Mouse (Mus musculus) lung, adult 18-20 months (tissue): ENCODE results near the gene March9.
"Not testable (repeated sequence)": the region's sequence is repeated elsewhere in the genome, so short reads cannot be mapped to it uniquely, and the experiment has no call there.

ENCODE experiments used
- DNase-seq, 2 experiments: peaks; one replicate each; pipeline ENCODE4 v3.0.0; 2022; ENCODE audit warnings: mixed read lengths in 2 of 2

The March9 gene

DNA sequence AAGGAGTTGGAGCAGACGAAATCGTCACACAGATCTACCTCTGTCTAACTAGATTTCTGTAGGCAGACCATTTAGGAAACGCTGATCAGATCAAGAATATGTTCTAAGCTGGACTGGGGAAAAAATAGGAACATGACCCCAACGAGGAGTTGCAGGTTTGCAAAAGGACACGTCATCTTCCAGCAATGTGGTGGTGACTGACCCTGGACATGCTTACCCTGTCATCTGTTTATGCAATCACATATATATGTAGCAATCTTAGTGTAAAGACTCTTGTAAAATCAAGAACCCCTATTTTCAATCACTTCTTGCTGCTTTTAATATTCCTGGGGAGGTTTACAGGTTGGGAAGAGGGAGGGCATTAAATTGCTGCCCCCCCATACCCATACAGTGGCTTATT, 2.5 kb upstream of the March9 start:
- no peak for DNase-seq

DNA sequence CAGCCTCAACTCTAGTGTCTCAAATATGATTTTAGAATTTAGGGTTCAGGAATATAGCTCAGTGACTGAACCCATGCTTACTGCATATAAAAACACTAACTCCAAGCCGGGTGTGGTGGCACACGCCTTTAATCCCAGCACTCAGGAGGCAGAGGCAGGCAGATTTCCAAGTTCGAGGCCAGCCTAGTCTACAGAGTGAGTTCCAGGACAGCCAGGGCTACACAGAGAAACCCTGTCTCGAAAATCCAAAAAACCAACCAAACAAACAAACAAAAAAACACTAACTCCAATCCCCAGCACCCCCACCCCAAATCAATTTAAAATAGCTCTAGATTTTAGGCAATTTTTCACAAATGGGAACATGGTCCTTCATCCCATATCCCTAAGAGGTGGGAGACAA, 2.1 kb upstream of the March9 start:
- DNase-seq, result not testable (repeated sequence)

DNA sequence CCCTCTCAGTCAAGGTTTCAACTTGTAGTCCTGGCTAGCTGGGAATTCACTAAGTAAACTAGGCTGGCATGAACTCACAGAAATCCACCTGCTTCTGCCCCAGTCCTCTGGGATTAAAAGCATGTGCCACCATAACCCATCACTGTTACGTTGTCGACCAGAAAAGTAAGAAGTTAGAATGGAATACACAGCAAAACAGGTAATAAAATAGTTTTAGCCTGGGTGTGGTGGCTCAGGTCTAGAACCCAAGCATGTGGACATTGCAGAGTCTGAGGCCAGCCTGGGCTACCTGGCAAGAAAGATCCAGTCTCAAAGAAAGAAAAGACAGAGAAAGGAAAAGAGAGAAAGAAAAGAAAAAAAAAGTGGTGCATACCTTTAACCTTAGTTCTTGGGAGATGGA, 1.5 kb upstream of the March9 start:
- DNase-seq, result no peak

DNA sequence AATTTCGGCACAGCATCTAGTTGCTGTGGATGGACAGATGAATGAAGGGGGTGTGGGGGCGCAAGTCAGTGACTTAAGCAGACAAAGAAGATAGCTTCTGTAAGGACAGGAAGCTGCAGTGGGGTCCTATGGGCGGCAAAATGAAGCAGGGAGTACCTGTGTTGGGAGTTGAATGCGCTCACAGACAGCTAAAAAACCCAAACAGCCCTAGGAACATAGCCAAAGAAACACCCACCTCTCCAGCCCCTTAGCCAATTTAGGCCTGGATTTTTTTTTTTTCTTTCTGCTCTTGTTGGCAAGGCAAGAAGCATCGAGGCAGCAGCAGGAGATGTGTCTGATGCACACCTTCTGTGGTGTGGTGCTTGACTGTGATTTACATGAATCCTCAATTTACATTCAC, 1.1 kb upstream of the March9 start:
- no peak for DNase-seq

DNA sequence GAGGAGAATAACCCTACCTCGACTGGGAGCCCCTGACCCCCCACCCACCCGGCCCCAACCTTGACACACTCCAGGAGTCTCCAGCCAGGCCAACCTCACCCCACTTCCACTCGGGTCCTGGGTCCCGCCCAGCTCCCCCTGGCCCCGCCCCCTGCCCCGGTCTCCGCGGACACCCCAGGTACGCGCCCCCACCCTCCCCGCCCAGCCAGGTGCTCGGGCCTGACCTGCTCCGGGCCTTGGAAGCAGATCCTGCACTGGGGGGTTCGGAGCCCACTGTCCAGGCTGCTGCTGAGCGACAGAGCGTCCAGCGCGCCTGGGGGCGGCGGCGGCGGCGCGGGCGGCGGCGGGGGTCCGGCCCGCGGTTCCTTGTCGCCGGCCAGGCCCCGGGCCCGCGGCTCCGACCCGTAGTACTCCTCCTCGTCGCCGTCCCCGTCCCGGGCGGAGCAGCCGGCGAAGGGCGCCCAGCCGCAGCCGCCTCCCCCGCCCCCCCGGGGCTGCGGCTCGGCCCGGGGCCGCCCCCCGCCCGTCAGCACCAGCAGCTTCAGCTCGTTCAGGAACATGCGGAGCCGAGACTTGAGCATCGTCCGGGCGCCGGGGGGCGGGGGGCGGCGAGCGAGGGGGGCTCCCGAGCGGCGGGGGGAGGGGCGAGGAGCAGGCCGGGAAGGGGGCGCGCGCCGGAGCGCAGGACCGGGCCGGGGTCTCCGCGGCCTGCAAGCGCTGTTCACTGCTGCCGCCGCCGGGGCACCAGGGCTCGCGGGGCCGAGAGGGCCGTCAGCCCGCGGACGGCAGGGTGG, 613 bp downstream of the March9 start:
- no peak for DNase-seq

DNA sequence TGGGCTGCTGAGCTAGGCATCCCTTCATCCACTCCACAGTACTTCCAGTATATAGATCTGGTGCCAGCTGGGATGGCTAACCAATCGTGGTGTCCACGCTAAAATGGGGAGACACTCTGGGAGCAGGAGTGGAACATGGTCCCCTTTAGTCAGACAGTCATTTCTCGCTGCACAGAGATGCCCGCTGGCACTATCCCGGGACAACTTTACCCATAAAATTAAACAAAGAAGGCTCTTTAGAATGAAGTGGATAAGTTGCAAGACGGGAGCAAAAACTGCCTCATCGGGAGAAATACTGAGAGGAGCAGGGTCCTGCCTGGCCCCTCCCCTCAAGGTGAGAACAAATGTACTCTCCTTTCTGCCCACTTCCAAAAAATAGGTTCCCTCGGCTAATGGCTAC, 1.3 kb downstream of the March9 start:
- no peak for DNase-seq

DNA sequence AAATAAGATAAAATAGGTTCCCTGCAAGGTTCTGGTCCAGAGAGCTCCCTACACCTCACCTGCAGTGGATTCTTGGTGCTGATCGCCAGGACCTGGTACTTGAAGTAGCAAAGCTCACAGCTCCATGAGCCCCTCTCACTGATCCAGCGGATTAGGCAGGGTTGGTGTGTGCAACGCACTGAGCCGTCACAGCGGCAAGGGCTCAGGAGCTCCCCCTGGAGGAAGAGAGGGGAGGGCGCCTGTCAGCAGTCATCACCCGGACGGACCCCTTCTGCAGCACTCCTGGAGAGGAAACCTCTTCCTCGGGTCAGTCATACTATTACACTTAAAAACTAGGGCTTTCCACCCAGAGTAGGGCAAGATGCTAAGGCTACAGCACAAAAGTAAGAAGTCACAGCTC, 1.8 kb downstream of the March9 start:
- DNase-seq, result peak; percentile 63 to 78

DNA sequence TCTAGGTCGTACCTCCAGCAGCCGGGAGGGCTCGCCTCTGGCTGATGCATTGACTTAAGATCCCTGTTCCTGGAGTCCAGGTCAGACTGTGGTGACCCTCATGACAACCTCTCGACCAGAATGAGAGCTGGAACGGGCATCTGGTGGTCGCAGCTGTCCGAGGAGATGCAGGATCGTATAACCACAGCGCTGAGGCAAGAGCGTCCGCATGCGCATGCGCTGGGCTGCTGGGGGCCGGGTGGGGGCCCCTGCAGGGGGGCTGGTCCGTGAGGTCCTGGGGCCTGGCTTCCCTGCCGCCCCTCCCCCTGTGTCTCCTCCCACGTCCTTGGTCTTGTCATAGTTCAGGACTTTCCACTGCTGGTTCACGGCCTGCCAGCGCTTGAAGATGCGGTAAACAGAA, 3.5 kb downstream of the March9 start:
- DNase-seq, result no peak

DNA sequence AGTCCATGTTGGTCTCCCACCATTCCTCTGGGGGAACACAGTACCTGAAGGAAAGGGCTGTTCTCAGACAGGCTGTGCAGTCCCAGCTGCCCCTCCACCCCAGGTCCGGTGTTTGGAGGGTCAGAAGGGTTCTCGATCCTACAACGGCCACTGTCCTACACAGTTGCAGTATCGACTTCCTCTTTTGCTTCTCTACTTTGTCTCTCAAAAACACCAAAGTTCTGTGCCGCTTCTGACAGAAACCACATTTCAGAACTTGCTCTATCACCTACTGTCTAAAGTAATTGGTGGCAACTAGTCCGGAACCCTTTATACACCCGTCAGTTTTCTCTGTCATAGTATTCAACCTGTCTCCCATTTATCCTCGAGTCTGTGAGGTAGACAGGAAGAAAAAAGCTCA, 4.6 kb downstream of the March9 start:
- DNase-seq, result no peak

DNA sequence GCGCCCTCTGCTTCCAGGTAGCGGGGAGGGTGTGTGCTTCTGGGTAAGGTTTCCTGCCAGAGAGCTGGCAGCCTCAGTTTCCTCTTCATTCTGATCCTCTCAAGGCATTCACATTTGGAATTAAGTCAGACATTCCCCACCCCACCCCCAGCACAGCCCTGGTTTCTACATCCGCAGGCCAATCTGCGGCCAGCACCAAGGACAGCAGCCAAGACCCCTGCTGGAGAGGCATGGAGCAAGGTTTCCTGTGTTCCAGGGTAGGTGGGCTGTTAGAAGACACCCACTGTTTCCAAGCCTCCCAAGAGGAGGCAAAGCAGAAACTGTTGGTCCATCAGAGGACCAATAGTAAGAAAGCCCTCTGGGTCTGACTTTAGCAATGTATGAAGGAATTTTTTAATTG, 5.3 kb downstream of the March9 start:
- DNase-seq, result no peak

DNA sequence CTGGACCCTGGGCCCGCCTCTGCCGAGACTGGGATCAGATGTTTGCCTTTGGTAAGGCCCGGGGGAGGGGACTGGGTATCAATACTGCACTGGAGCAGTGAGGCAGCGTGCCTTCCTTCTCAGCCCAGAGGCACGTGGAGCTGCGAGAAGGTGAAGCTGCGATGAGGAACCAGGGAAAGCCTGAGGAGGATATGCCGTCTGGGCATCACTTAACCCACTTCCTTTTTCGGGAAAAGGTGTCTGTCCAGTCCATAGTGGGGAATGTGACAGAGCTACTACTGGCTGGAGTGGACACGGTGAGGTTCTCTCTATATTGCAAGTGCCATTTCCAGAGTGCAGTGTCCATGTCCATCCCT, 9.9 kb downstream of the March9 start:
- DNase-seq, result no peak

DNA sequence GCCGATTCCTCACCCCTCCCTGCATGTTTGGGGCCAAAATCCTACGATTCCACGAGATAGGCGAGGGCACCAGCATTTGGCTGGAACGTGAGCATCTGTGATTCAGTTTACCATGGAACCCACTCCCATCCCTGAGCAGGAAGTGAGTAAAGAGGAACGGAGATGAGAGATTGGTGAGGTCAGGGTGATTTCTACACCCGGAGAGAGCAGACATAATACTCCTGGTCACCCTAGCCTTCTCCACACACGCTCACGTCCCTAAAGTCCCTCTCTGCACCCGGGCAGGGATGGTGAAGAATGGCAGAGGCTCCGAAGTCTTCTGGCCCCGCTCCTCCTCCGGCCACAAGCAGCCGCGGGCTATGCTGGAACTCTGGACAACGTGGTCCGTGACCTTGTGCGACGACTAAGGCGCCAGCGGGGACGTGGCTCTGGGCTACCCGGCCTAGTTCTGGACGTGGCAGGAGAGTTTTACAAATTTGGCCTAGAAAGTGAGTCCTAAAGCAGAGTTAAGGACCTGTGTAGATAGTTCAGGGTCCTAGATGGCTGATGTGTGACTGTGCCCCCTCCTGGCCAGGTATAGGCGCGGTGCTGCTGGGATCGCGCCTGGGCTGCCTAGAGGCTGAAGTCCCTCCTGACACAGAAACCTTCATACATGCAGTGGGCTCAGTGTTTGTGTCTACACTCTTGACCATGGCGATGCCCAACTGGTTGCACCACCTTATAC, 10.4 kb downstream of the March9 start:
- DNase-seq, result no peak

DNA sequence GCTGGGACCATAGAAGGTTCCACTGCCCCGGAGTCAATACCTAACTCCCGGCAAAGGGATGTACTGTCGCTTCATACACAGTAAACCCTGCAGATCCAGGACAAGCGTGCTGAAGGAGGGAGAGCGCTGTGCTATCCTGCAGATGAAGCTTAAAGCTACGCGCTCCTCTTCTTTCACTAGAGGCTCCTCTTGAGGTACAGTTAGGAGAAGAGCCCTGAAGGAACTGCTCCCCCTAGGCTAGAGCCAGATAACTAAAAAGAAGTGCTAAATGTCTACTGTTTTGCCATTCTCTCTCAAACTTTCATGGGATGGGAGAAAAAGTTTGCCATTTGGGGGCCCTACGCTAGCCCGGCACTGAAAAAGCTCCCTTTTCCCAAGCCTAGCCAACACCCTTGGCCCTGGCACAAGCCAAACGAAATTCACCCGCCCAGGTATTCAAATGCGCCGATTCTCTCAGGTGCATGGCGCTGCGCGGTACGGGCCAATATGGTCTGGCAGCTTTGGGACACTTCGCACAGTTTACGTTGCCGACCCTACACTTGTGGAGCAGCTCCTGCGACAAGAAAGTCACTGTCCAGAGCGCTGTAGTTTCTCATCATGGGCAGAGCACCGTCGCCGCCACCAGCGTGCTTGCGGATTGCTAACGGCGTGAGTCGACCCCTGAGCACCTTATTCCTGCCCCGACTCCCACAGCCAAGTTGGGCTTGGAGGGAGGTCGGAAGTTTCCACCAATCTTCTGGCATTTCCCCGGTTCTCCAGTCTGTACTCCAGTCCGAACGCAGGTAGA, 11.2 kb downstream of the March9 start:
- no peak for DNase-seq

DNA sequence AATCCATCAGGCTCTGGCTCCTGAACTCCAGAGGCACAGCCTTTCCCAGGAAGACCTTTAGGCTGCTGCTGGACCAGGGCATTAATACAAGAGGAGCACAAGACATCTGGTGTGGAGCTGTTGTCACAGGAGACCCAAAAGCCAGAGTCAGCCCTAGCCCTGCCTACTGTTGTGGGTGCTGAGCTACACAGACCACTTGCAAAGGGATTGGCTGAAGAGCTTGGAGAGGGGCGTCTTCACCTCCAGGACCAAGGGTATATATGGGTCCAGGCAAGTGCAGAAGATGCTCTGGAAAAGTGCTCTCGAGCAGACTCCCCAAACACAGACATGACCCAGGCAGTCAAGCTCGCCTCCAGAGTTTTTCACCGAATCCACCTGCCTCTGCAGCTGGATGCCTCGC, 12.0 kb downstream of the March9 start, which contains the start of gene Cyp27b1:
Gene Cyp27b1, plus strand, starts transcription at position 297 of the 400 bp plus-strand sequence.
- no peak for DNase-seq

DNA sequence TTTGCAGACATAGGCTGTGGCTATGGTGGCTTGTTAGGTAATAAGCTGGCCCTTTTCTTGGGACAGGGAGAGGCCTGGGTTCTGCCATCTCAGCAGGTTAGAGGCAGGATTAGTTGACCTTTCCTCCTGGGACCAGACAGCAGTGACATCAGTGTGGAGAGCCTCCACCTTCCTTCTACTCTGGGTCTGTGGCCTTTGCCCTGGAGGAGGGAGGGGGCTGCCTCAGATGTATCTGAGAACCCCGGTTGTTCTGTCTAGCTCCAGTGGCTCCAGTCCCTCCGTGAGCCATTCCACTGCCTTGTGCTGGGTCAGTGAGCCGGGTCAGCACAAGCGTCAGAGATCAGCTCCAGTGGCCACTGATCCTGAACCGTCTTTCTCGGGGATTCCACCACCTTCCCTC, 16.8 kb downstream of the March9 start:
- DNase-seq, result no peak

DNA sequence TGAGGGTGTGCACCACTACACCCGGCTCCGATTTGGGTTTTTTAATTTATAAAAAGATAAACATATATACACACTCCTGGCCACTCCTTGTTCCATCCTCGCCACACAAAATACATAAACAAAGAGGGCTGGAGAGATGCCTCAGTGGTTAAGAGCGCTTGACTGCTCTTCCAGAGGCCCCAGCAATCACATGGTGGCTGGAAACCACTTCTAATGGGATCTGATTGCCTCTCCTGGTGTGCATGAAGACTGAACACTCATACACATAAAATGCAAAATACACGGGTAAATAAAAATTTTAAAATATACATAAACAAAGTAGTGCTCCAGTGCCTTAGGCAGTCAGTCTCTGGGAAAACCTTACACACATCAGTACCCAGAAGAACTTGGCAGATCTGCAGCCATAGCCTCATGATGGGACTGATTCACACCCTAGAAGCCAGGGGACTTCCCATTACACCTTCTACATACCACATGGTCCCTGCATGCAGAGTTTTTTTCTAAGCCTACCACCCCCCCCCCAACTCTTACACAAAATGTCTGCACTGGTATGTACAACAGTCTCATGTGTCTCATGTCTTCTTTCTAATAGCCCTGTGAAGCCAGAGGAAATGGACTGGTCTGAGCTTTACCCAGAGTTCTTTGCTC, 17.4 kb downstream of the March9 start:
- DNase-seq, result no peak

DNA sequence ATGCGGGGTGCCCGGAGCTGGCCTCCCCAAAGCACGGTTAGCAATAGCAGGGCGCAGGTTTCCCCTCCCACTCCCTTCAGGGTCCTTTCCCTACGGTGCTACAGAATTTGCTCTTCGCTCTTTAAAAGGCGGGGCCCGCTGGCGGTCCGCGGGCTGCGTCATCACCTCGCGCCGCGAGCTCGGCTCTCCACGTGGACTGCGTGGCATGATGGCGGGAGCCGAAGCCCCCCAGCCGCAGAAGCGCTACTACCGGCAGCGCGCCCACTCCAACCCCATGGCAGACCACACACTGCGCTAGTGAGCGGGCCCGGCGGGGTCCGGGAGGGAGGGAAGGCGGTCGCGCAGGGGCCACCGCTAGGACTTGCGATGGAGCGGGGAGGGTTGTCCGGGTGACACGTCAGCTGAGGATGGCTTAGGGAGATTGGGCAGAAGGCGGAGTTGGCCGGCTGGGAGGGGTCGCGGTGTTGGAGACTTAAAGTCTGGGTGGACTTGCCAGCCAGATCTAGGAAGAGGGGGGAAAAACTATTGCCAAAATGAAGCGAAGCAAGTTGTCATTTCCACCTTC, 18.1 kb downstream of the March9 start:
- peak; percentile 82 for DNase-seq

DNA sequence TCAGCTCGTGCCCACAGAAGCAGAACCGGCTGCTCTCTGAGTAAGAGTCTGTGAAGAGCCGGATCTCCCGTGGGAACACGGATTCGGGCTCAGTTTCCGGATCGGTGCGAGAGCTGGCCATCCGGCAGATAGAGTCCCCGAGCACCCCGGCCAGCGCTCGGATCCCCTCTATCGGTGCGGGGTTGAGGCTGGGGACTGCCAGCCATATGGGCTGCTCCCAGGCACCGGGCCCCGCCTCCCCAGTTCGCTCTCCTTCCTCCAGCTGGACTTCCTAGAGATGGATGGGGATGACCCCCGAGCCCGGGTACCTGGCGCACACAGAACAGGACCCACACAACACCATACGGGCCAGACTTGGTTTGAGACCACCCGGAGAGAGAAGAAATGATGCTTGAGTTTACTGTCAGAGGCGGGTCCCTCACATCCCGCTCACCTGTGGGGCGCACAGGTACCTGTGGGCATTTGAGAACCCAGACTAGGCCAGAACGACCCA, 18.7 kb downstream of the March9 start, which contains the start of the genes Mettl1 and Eef1akmt3:
Gene Mettl1, plus strand, starts transcription at position 141 of the 493 bp plus-strand sequence.
Gene Eef1akmt3, minus strand, starts transcription at position 240 of the 493 bp plus-strand sequence.
- DNase-seq, result peak in 1 of 2 experiments; percentile 41

DNA sequence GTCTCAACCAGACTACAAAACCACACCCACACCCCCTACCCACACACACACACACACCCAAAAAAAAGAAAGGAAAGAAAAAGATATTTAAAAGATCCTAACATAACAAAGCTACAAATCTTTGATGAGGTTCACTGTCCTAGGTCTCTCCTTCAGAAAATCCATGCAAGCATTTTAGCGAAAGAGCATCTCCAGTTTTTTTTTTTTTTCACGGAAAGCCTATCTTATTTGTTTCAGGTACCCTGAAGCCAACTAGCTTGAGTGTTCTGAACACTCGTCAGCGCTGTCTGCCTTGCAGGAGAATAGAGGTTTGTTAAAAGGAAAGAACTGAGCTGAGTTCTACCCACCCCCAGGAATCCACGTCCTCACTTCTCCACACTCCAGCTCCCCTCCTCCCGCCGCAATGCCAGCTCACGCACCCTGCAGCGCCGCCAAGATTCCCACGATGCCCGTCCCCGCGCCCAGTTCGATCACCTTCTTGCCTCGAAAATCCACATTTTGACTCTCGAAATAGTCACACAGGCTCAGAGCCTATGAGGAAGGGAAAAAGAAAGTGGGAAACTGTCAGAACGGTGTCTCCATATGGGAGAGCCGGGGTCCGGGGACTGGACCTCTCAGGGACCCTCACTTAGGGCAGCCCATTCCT, 19.3 kb downstream of the March9 start:
- no peak for DNase-seq

DNA sequence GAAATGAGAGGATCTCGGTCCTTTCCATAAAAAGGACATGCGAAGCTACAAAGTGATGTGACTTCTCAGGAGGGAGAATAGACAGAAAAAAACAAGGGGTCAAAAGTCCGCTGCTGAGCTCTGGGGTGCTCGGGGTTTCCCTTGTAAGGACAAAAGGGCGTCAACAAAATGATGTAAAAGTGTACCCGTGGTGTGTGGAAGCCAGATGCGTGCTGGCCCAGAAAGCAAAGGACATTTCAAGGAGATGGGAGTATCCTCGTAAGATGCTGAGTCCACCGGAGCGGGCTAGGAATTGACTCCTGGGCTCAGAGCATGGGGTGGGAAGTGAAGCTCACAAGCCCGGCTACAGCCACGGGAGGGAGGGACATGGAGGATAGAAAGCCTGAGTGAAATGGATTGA, 22.3 kb downstream of the March9 start:
- no peak for DNase-seq

DNA sequence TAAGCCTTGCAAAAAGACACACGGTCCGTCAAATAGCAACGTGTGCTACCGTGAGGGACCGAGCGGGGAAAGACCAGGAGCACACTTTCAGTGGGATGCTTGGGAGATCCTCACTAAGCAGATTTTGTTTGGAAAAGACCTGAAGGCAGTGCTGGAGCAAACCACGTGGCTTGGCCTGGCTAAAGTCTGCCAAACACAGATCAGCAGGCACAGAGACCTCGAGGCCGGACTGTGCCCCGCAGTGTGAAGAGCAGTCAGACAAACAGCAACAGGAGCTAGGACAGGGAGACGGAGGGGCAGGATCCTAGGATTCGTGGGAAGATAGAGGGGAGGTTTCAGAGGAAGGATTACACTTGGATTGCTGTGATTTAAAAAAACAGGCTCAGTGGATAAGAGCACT, 23.7 kb downstream of the March9 start:
- no peak for DNase-seq

DNA sequence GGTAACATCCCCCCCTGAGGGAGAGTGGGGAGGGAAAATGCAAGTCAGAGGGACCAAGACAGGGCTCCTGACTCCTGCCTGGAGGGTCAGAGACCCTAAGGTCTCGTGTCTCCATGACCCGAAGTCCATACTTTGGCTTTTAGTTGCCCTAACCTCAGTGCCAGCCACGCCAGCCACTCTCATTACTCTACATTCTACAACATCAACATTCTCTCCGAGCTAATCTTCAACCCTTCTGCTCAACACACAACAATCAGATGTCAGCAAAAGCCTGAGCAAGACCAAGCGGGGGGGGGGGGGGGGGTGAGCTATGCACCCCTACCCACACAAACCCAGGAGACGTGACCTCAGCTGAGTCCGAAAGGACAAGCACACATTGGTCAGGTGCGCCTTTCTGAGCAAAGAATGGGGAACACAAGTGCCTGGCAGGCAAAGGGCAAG, 26.7 kb downstream of the March9 start:
- no peak for DNase-seq
